Mouse (Mus musculus) kidney, adult 2 months (tissue): Measurements from ENCODE around the gene Ino80b.

Source experiments
- CTCF ChIP-seq: fragments of 200-500 bp; conservative IDR thresholded peaks from 2 replicates; pipeline ENCODE4 v1.5.1; 2011; ENCODE audit warnings: low read depth, mild to moderate bottlenecking, control low read depth, low read length, moderate library complexity, mixed read lengths; ENCODE audit not compliant: insufficient read depth, insufficient read length
- POLR2A ChIP-seq: fragments of 200-500 bp; IDR thresholded peaks from one replicate; pipeline ENCODE4 v1.6.1; 2011; ENCODE audit warnings: low read depth, low read length, control low read depth

DNA sequence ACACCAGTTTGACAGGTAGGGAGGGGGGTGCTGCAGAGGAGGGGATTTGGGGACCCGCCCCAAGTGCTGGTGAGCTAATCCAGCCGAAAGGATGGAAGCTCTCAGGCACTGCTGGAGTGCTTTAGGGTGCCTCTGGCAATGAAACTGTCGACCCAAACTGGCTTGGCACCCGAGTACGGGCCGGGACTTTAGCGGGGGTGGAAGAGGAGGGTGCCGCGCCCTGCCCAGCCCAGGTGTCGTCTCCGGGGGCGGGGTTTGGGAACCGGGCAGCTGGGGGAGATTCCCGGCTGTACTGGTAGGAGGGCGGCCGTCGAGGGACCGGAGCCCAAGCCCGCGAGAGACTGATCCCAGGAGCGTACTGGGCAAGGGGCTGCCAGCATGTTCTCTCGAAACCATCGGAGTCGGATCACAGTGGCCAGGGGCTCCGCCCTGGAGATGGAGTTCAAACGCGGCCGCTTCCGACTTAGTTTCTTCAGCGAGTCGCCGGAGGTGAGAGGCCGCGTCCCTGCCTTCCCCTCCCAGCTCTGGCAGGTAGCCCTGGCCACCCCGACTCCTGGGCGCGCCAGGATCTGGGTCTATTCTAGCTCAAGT lies 10.4 kb upstream of the Ino80b start:
- no peak for TF ChIP-seq CTCF
- no peak for TF ChIP-seq POLR2A
